Mouse (Mus musculus): ENCODE measurements around the gene Vti1a.

GRCm38 (mm10) chr19:55377465-55377864, 61.4 kb downstream of the Vti1a start:
- TF ChIP-seq ZC3H11A (IDR thresholded peaks at IDR 0.05; ENCODE audit: borderline replicate concordance, low read depth, low read length) (no peak), HCFC1 (IDR thresholded peaks at IDR 0.05; ENCODE audit: borderline replicate concordance, insufficient read depth, low read length) (no peak), MAFK (IDR thresholded peaks at IDR 0.05; ENCODE audit: insufficient read depth, low read depth, low read length) (no peak), CHD2 (IDR thresholded peaks at IDR 0.05; ENCODE audit: low read depth, low read length) (no peak)

Measured in ES-E14 (cell line).